Mouse (Mus musculus) limb, embryonic 10.5 days (tissue): ENCODE measurements around the gene Tinagl1. TPM values are rescaled to one million over a fixed set of nuclear protein-coding genes. Genes with fewer than 3 reads are reported as not detected.
A peak's percentile ranks its signal among the peaks of the same experiment; 100 is the strongest.

Source experiments
- DNase-seq: peaks from one replicate; pipeline ENCODE4 v3.0.0-alpha.2; 2017; ENCODE audit warnings: low spot score
- H3K27ac ChIP-seq: fragments of 300-500 bp; sonication (generic); 2 replicates; pipeline ENCODE4 v1.5.1; 2016; ENCODE audit warnings: mild to moderate bottlenecking
- H3K27me3 ChIP-seq: fragments of 300-500 bp; sonication (generic); 2 replicates; pipeline ENCODE4 v1.6.1; 2016; ENCODE audit warnings: low read depth, mild to moderate bottlenecking; ENCODE audit not compliant: poor library complexity, severe bottlenecking
- H3K36me3 ChIP-seq: fragments of 300-500 bp; sonication (generic); 2 replicates; pipeline ENCODE4 v1.6.1; 2016; ENCODE audit warnings: mild to moderate bottlenecking, moderate library complexity
- H3K4me1 ChIP-seq: fragments of 300-500 bp; sonication (generic); 2 replicates; pipeline ENCODE4 v1.6.1; 2016
- H3K4me3 ChIP-seq: fragments of 300-500 bp; sonication (generic); 2 replicates; pipeline ENCODE4 v1.5.1; 2016; ENCODE audit warnings: mild to moderate bottlenecking, moderate library complexity
- H3K9me3 ChIP-seq: fragments of 300-500 bp; sonication (generic); replicated peaks from 2 replicates; pipeline ENCODE4 v1.6.1; 2016; ENCODE audit warnings: mild to moderate bottlenecking
- WGBS: fragments of 180-500 bp; shearing (Covaris S2); methylation state at CpG from one replicate; pipeline ENCODE4 v1.1.7; 2016; 5-methylcytosine and 5-hydroxymethylcytosine counted together
- polyA plus RNA-seq: library from polyadenylated mRNA; unstranded; fragments of >200 nt; fragmentation: Nextera tagmentation; extraction: Ambion mirVana; gene quantifications from 2 replicates; pipeline ENCODE4 v1.2.1, GENCODE M21; 2016

Gene Tinagl1
- polyA plus RNA-seq: 8.0 and 8.1 TPM in 2 replicates

DNA sequence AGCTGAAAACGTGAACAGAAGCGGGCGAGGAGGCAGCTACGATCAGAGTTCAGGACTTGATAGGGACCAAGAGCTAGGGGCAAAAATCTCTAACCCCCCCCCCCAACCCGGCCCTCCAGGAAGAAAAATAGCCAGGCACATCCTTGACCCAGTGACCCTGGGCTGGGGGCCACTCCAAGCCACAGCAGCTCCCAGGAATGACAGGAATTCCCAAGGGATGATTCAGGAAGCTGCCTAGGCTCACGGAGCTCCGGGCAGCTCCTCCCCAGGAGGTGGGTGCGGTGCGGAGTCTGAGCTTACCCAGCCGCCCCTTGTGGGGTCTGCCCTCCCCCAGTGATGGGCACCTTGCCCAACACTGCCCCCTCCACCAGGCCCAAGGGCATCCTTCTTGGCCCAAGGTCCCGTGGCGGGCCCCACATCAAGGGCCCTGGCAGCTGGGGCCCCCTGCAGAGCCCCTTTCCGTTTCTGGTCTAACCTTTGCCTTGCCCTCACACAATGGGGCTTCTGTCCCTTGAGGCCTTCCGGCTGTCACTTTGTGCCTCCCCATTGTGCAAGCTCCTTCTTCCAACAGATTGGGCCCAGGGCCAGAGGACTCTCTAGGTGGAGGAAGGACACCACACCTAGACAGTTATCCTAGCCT, at the start of gene Tinagl1:
Gene Tinagl1 (minus strand): TSS at position 51 of the 640 bp plus-strand sequence.
- H3K36me3 ChIP-seq: no peaks in the 10 kb centered on the region
- DNase-seq: no peak
- peaks cover 39% of the 10 kb centered on the region for H3K27me3 ChIP-seq
- 3% methylated on average over 14 of the region's 14 CpGs for WGBS
- peak within 1 kb of the TSS; percentile 69 for H3K27ac ChIP-seq
- peak within 1 kb of the TSS; percentile 45 for H3K4me3 ChIP-seq
- no peaks in the 10 kb centered on the region for H3K9me3 ChIP-seq
- peaks cover 62% of the 10 kb centered on the region for H3K4me1 ChIP-seq

GRCm38 (mm10) chr4:130224071-130224470, 49.1 kb upstream of the Tinagl1 start:
- no peaks in the 10 kb centered on the region for H3K36me3 ChIP-seq
- H3K4me3 ChIP-seq: no peak overlapping the region
- H3K4me1 ChIP-seq: no peaks in the 10 kb centered on the region
- H3K27me3 ChIP-seq: 0 out of 2 replicates have a peak, but pooled peaks cover under 1% of the 10 kb centered on the region
- DNase-seq: no peak
- no peaks in the 10 kb centered on the region for H3K9me3 ChIP-seq
- H3K27ac ChIP-seq: no peak overlapping the region

- H3K36me3 ChIP-seq: no peaks in the 10 kb centered on the region
- H3K27me3 ChIP-seq: 0 out of 2 replicates have a peak, but pooled peaks cover 4% of the 10 kb centered on the region
- no peak for DNase-seq
- no peaks in the 10 kb centered on the region for H3K9me3 ChIP-seq
- 73% methylated on average over 4 of the region's 4 CpGs for WGBS
- no peaks in the 10 kb centered on the region for H3K4me1 ChIP-seq
- no peak within 1 kb of the TSS for H3K27ac ChIP-seq
- no peak within 1 kb of the TSS for H3K4me3 ChIP-seq
Observed at GRCm38 (mm10) chr4:130222179-130222578, 47.3 kb upstream of the Tinagl1 start, which contains the start of gene Gm853. Gene Gm853 (minus strand): TSS chr4:130222401.

GRCm38 (mm10) chr4:130220176-130220575, 45.3 kb upstream of the Tinagl1 start:
- H3K4me3 ChIP-seq: no peak overlapping the region

DNA sequence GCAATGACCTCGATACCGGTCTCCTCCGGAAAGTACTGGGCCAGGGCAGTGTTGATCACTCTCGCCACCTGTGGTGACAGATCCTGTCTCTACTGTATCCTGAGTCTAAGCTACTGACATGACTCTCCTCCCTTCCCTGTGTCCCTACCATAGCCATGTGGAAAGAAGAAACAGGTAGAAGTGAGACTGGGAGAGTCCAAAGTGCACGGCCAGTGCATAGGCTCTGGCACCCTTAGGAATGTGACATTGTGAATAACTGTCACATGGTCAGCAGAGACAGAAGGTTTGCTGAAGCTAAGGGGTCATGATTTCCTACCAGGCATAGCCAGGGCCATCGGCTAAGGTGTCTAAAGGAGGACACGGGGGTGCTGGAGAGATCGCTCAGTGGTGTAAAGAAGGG, 40.5 kb upstream of the Tinagl1 start:
- H3K4me3 ChIP-seq: no peak overlapping the region
- H3K27ac ChIP-seq: no peak overlapping the region
- H3K9me3 ChIP-seq: no peaks in the 10 kb centered on the region
- WGBS: 90% methylated on average over 8 of the region's 8 CpGs
- H3K4me1 ChIP-seq: 0 out of 2 replicates have a peak, but pooled peaks cover 2% of the 10 kb centered on the region
- no peaks in the 10 kb centered on the region for H3K36me3 ChIP-seq
- no peak for DNase-seq
- 0 out of 2 replicates have a peak, but pooled peaks cover 4% of the 10 kb centered on the region for H3K27me3 ChIP-seq

More at GRCm38 (mm10) chr4:130220176-130220575, 45.3 kb upstream of the Tinagl1 start:
- Histone ChIP-seq H3K4me1 (no peaks in the 10 kb centered on the region), H3K9me3 (no peaks in the 10 kb centered on the region), H3K36me3 (no peaks in the 10 kb centered on the region), H3K27me3 (0 out of 2 replicates have a peak, but pooled peaks cover 4% of the 10 kb centered on the region), H3K27ac (no peak overlapping the region)
- DNase-seq: no peak
- WGBS: 79% methylated on average over 9 of the region's 9 CpGs

GRCm38 (mm10) chr4:130213857-130214256, 38.9 kb upstream of the Tinagl1 start:
- 0 out of 2 replicates have a peak, but pooled peaks cover 2% of the 10 kb centered on the region for H3K4me1 ChIP-seq
- no peak for DNase-seq
- no peak overlapping the region for H3K4me3 ChIP-seq
- no peaks in the 10 kb centered on the region for H3K36me3 ChIP-seq
- 0 out of 2 replicates have a peak, but pooled peaks cover under 1% of the 10 kb centered on the region for H3K27me3 ChIP-seq
- WGBS: 78% methylated on average over 10 of the region's 10 CpGs
- no peak overlapping the region for H3K27ac ChIP-seq
- H3K9me3 ChIP-seq: no peaks in the 10 kb centered on the region

GRCm38 (mm10) chr4:130213197-130213596, 38.3 kb upstream of the Tinagl1 start:
- Histone ChIP-seq H3K9me3 (no peaks in the 10 kb centered on the region), H3K4me1 (0 out of 2 replicates have a peak, but pooled peaks cover 2% of the 10 kb centered on the region), H3K27me3 (no peaks in the 10 kb centered on the region), H3K36me3 (no peaks in the 10 kb centered on the region), H3K27ac (no peak overlapping the region), H3K4me3 (no peak overlapping the region)
- no peak for DNase-seq
- whole genome bisulfite sequencing: 89% methylated on average over 4 of the region's 4 CpGs

GRCm38 (mm10) chr4:130212421-130212820, 37.5 kb upstream of the Tinagl1 start:
- no peaks in the 10 kb centered on the region for H3K36me3 ChIP-seq
- 80% methylated on average over 7 of the region's 7 CpGs for WGBS
- no peaks in the 10 kb centered on the region for H3K27me3 ChIP-seq
- H3K4me3 ChIP-seq: no peak overlapping the region
- H3K4me1 ChIP-seq: 0 out of 2 replicates have a peak, but pooled peaks cover 2% of the 10 kb centered on the region
- H3K9me3 ChIP-seq: no peaks in the 10 kb centered on the region
- H3K27ac ChIP-seq: no peak overlapping the region
- no peak for DNase-seq

DNA sequence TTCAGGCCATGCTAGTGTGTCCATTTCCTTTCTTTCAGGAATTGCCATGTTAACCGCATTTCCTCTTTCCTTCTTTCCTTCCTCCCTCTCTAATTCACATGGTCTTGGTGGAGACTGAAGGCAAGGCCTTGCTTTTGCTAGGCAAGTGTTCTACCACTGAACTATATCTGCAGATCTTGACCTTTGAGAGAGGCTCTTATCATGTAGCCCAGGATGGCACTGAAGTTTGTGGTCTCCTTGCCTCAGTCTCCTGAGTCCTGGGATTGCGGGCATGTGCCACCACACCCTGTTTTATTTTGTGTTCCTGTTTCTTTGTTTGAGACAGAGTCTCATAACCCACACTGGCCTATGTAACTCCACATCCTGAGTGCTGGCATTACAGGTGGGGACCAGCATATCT, 36.9 kb upstream of the Tinagl1 start:
- Histone ChIP-seq H3K4me1 (0 out of 2 replicates have a peak, but pooled peaks cover 2% of the 10 kb centered on the region), H3K36me3 (no peaks in the 10 kb centered on the region), H3K27ac (no peak overlapping the region), H3K27me3 (no peaks in the 10 kb centered on the region), H3K9me3 (no peaks in the 10 kb centered on the region), H3K4me3 (no peak overlapping the region)
- WGBS: 84% methylated on average over 2 of the region's 2 CpGs
- no peak for DNase-seq

DNA sequence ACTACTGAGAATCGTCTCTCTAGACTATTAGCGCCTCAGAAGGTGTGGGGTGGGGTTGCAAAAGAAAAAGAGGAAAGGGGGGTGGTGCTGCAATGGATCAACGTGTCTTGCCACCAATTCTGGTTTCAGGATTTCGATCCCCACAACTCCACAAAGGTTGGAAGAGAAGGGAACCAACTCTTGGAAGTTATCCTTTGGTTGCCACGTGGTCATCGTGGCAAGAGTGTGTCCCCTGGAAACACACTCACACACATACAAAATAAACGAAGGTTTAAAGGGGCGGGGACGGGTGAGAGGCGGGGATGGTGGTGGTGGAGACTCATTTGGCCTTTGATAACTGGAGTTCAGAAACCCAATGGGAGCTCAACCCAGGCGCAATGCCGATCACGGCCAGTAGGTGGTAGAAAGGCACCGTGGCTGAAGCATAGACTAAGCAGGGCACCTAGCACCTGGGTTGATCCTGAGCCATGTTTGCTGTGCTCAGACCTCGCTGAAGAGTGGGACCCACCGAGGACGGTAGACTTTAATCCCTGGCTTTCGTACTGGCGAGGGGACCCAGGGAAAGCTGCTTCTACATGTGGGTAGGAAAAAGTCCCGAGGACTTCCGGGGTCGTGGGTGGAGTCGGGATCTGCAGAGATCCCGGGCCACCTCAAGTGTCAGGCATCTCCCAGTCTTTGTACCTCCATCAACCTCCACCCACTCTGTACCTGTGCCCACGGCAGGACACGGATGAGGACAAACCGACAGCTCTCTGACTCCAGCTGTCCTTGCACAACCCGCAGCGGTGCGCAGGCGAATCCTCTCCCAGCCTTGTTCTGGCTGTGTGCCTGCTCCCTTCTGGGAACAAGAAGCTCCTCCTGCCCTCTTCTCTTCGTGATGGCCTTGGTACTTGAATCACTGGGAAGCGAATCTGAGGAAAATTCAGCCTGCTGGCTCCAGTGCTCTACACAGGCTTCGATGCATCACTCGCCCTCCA, 24.1 kb upstream of the Tinagl1 start:
- H3K4me1 ChIP-seq: peaks cover 7% of the 10 kb centered on the region; the same call in 1 of the 2 replicates
- peak; percentile 92 for DNase-seq
- peaks cover 2% of the 10 kb centered on the region; the same call in 1 of the 2 replicates for H3K9me3 ChIP-seq
- no peaks in the 10 kb centered on the region for H3K36me3 ChIP-seq
- 18% methylated on average over 35 of the region's 35 CpGs for WGBS
- H3K27me3 ChIP-seq: peaks cover 34% of the 10 kb centered on the region
- 0 out of 2 replicates have a peak overlapping the region, but pooled peaks have one; percentile 47 for H3K27ac ChIP-seq
- peak overlapping the region; percentile 44 for H3K4me3 ChIP-seq

DNA sequence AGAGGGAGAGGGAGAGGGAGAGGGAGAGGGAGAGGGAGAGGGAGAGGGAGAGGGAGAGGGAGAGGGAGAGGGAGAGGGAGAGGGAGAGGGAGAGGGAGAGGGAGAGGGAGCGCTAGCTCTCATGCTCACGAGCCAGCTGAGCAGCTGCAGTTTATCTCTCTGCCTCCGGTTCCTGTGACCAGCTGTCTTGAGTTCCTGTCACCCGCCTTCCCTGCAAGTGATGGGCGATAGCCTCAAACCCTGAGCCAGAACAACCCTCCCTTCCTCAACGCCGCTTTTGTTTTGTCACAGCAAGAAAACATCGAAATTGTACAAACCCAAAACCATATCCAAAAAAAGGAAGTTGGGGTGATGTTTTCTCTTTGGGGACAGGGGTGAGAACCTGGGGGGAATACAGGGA, 21.6 kb upstream of the Tinagl1 start:
- H3K27me3 ChIP-seq: peaks cover 33% of the 10 kb centered on the region
- H3K9me3 ChIP-seq: no peaks in the 10 kb centered on the region
- no peaks in the 10 kb centered on the region for H3K36me3 ChIP-seq
- no peak overlapping the region for H3K27ac ChIP-seq
- no peak overlapping the region for H3K4me3 ChIP-seq
- no peak for DNase-seq
- 81% methylated on average over 8 of the region's 8 CpGs for WGBS
- peaks cover 14% of the 10 kb centered on the region; the same call in 1 of the 2 replicates for H3K4me1 ChIP-seq

- Histone ChIP-seq H3K27me3 (peaks cover 27% of the 10 kb centered on the region), H3K36me3 (no peaks in the 10 kb centered on the region), H3K27ac (no peak overlapping the region), H3K9me3 (no peaks in the 10 kb centered on the region), H3K4me1 (peaks cover 14% of the 10 kb centered on the region; the same call in 1 of the 2 replicates), H3K4me3 (no peak overlapping the region)
- DNase-seq: no peak
- WGBS: 73% methylated on average over 13 of the region's 13 CpGs
Observed at GRCm38 (mm10) chr4:130195924-130196323, 21.0 kb upstream of the Tinagl1 start.
